Mouse (Mus musculus) kidney, postnatal 4 days (tissue): ENCODE data around the gene Znhit6.
A peak's percentile ranks its signal among the peaks of the same experiment; 100 is the strongest.

Source experiments
- DNase-seq, 2 experiments: peaks; one replicate each; pipeline ENCODE4 v3.0.0; 2021; ENCODE audit warnings: mixed read lengths in 2 of 2

Znhit6 gene

DNA sequence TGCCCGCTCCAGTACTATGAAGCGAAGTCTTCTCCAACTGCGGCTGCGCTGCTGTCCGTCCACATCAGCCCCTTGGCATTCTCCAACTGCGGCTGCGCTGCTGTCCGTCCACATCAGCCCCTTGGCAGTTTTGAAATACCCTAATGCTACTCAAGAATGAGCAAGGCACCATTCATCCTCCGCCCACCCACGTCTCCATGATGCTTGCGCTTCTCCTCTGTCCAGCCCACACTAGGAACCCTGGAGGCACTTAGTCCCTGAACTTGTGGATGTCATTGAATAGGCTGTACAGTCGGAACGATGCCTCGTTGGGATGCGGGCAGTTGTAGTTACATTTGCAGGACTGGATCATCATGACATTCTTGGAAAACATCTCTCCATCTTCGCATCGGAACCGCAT lies 71.4 kb downstream of the Znhit6 start:
- DNase-seq, result no peak

- peak; percentile 46 to 66 for DNase-seq
Measured at GRCm38 (mm10) chr3:145648097-145648931, 72.3 kb downstream of the Znhit6 start.

- peak; percentile 77 to 86 for DNase-seq
Measured at GRCm38 (mm10) chr3:145648991-145649851, 73.2 kb downstream of the Znhit6 start.

- DNase-seq, result peak; percentile 88 to 93
Measured at GRCm38 (mm10) chr3:145649852-145650202, 73.8 kb downstream of the Znhit6 start, which contains the start of gene Ccn1. TSS of gene Ccn1 (minus strand) at chr3:145649981.

GRCm38 (mm10) chr3:145650298-145651011 lies 74.5 kb downstream of the Znhit6 start:
- peak; percentile 72 to 84 for DNase-seq

DNA sequence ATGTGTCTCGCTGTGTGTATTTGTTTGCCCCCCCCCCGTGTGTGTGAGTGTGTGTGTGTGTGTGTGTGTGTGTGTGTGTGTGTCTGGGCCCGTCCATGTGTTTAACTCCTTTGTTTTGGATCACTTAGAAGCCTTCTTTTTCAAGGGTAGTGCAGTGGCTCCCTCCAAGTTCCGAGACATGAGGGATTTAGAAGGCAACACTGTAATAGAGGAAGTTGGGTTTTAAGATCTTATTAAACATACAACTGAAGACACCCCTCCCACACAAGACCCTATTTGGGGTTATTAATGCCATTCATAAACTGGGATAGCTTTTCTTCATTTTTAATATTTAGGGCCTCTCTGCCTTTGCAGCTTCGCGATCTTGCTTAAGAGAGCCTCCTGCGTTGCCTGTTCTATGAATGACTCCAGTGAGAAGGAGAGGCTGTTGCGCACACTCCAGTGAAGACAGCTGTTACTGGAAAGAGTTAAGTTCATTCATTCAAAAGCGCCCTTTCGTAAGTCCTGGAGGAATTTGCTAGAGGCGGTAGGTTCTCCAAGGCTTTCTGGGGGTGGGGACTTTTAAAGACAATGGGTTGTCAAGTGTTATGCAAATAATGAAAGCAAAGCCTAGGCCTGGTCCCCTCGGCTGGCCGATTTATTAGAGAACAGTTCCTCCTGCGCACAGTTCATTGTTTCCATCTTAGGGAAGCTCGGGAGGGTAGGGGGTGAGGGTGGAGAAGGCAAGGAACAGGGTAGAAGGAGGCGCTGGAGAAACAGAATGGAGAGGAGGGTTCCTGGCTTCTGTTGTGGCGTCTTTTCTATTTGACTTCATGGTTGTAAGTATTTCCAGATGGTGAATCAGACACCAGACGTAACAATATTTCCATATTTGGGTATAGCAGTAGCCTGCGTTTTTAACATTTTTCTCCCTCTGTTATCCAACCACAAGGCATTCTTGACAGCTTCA lies 75.3 kb downstream of the Znhit6 start:
- DNase-seq, result peak; percentile 40 to 63

DNA sequence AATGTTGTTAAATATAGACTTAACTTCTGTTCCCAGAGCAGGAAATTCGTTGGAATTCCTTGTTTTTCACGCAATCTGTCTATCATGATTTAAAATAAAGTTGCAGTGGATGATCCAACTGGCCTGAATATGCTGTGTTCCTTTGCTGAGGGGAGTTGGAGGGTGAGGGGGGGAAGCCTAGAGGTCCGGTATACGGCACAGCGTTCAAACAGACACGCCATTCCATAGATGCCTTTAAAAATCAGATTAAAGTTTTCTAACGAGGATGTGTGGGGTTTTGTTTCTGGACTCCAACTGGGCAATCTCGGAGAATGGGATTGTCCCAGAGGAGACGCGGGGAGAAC lies 75.9 kb downstream of the Znhit6 start:
- DNase-seq, result no peak

GRCm38 (mm10) chr3:145652322-145653131 lies 76.5 kb downstream of the Znhit6 start:
- DNase-seq, result peak; percentile 48 to 61

- DNase-seq, result peak; percentile 84 to 91
Measured at GRCm38 (mm10) chr3:145653191-145653940, 77.4 kb downstream of the Znhit6 start.

- DNase-seq, result no peak
Measured at GRCm38 (mm10) chr3:145654028-145654427, 78.0 kb downstream of the Znhit6 start.
